Mouse (Mus musculus) C2C12 (cell line): ENCODE data around the gene Slc35c1.

Experiments used
- CTCF ChIP-seq: IDR thresholded peaks from one replicate; pipeline ENCODE4 v1.5.1; 2011; ENCODE audit not compliant: control insufficient read depth, insufficient read depth, insufficient read length
- USF1 ChIP-seq: IDR thresholded peaks from one replicate; pipeline ENCODE4 v1.6.1; 2011; ENCODE audit warnings: low read depth, mild to moderate bottlenecking, control low read depth, moderate library complexity

DNA sequence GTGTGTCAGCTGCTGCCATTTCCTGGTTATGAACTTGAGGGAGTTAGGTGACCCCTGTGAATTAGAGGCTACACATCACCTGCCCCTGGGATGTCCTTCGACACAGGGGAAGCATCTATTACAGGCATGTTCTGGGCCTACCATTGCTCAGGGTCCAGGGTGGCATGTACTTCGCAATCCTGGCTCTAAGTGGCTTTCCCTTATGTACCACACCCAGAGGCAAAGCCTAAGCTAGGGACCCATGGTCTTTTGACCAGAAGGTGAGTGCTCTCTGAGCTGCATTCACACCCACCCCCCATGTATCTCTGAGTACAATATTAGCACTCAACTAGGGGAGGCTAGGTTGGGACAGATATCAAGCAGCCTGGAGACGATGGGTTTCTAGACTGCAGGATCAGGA is 34.6 kb upstream of the Slc35c1 start:
- TF ChIP-seq CTCF: no peak
- no peak for TF ChIP-seq USF1
